Mouse (Mus musculus): ENCODE measurements around the gene Def6. TPM values are rescaled to one million over a fixed set of nuclear protein-coding genes. Genes with fewer than 3 reads are reported as not detected.

Def6 gene
- polyA plus RNA-seq, 1 experiment, result not detected

- Histone ChIP-seq H3K27ac (ENCODE audit: insufficient read depth, low read depth, low read length) (no peak overlapping the region), H3K4me3 (ENCODE audit: insufficient read depth, low read depth, low read length) (no peak overlapping the region), H3K4me1 (ENCODE audit: control insufficient read depth, insufficient read depth, low read length) (peaks cover 48% of the 10 kb centered on the region)
- TF ChIP-seq POLR2A (IDR thresholded peaks at IDR 0.05; ENCODE audit: insufficient read depth, low read depth, low read length), result no peak
- TF ChIP-seq CTCF (IDR thresholded peaks at IDR 0.05; ENCODE audit: insufficient read depth, low read depth, low read length), result no peak
- 46% methylated on average over 4 of the region's 4 CpGs for WGBS
These were observed 27.2 kb upstream of the Def6 start for GRCm38 (mm10) chr17:28180331-28180730.

GRCm38 (mm10) chr17:28180783-28181544 is 26.6 kb upstream of the Def6 start:
- H3K4me1 ChIP-seq (ENCODE audit: control insufficient read depth, insufficient read depth, low read length), result peaks cover 49% of the 10 kb centered on the region
- H3K4me3 ChIP-seq (ENCODE audit: insufficient read depth, low read depth, low read length), result no peak overlapping the region

GRCm38 (mm10) chr17:28184971-28185638 is 22.5 kb upstream of the Def6 start:
- TF ChIP-seq CTCF (IDR thresholded peaks at IDR 0.05; ENCODE audit: insufficient read depth, low read depth, low read length) (no peak), POLR2A (IDR thresholded peaks at IDR 0.05; ENCODE audit: insufficient read depth, low read depth, low read length) (no peak)
- WGBS, result 35% methylated on average over 7 of the region's 7 CpGs
- H3K27ac ChIP-seq (ENCODE audit: insufficient read depth, low read depth, low read length), result no peak overlapping the region
- peaks cover 28% of the 10 kb centered on the region for H3K4me1 ChIP-seq (ENCODE audit: control insufficient read depth, insufficient read depth, low read length)
- no peak overlapping the region for H3K4me3 ChIP-seq (ENCODE audit: insufficient read depth, low read depth, low read length)

More at GRCm38 (mm10) chr17:28180783-28181544, 26.6 kb upstream of the Def6 start:
- TF ChIP-seq CTCF (IDR thresholded peaks at IDR 0.05; ENCODE audit: insufficient read depth, low read depth, low read length) (no peak), POLR2A (IDR thresholded peaks at IDR 0.05; ENCODE audit: insufficient read depth, low read depth, low read length) (no peak)
- WGBS, result 85% methylated on average over 15 of the region's 15 CpGs
- no peak overlapping the region for H3K27ac ChIP-seq (ENCODE audit: insufficient read depth, low read depth, low read length)

- peaks cover 6% of the 10 kb centered on the region for H3K4me1 ChIP-seq (ENCODE audit: control insufficient read depth, insufficient read depth, low read length)
- no peak overlapping the region for H3K4me3 ChIP-seq (ENCODE audit: insufficient read depth, low read depth, low read length)
- no peak overlapping the region for H3K27ac ChIP-seq (ENCODE audit: insufficient read depth, low read depth, low read length)
- WGBS, result 90% methylated on average over 5 of the region's 5 CpGs
- TF ChIP-seq POLR2A (IDR thresholded peaks at IDR 0.05; ENCODE audit: insufficient read depth, low read depth, low read length) (no peak), CTCF (IDR thresholded peaks at IDR 0.05; ENCODE audit: insufficient read depth, low read depth, low read length) (no peak)
These were observed 19.3 kb upstream of the Def6 start for GRCm38 (mm10) chr17:28188313-28188712.

- Histone ChIP-seq H3K4me1 (ENCODE audit: control insufficient read depth, insufficient read depth, low read length) (peaks cover 6% of the 10 kb centered on the region; the same call in 1 of the 2 replicates), H3K27ac (ENCODE audit: insufficient read depth, low read depth, low read length) (no peak overlapping the region), H3K4me3 (ENCODE audit: insufficient read depth, low read depth, low read length) (no peak overlapping the region)
- WGBS, result 45% methylated on average over 1 of the region's 1 CpGs
- TF ChIP-seq CTCF (IDR thresholded peaks at IDR 0.05; ENCODE audit: insufficient read depth, low read depth, low read length), result no peak
- TF ChIP-seq POLR2A (IDR thresholded peaks at IDR 0.05; ENCODE audit: insufficient read depth, low read depth, low read length), result no peak
These were observed 14.8 kb upstream of the Def6 start for GRCm38 (mm10) chr17:28192754-28193153.

- no peak overlapping the region for H3K27ac ChIP-seq (ENCODE audit: insufficient read depth, low read depth, low read length)
- peaks cover 6% of the 10 kb centered on the region; the same call in 1 of the 2 replicates for H3K4me1 ChIP-seq (ENCODE audit: control insufficient read depth, insufficient read depth, low read length)
- TF ChIP-seq POLR2A (IDR thresholded peaks at IDR 0.05; ENCODE audit: insufficient read depth, low read depth, low read length), result no peak
- no peak for TF ChIP-seq CTCF (IDR thresholded peaks at IDR 0.05; ENCODE audit: insufficient read depth, low read depth, low read length)
- no peak overlapping the region for H3K4me3 ChIP-seq (ENCODE audit: insufficient read depth, low read depth, low read length)
- WGBS, result 61% methylated on average over 3 of the region's 3 CpGs
These were observed 14.0 kb upstream of the Def6 start for GRCm38 (mm10) chr17:28193559-28193958.

- no peak overlapping the region for H3K4me3 ChIP-seq (ENCODE audit: insufficient read depth, low read depth, low read length)
- no peak for TF ChIP-seq POLR2A (IDR thresholded peaks at IDR 0.05; ENCODE audit: insufficient read depth, low read depth, low read length)
- TF ChIP-seq CTCF (IDR thresholded peaks at IDR 0.05; ENCODE audit: insufficient read depth, low read depth, low read length), result no peak
- no peak overlapping the region for H3K27ac ChIP-seq (ENCODE audit: insufficient read depth, low read depth, low read length)
- 95% methylated on average over 10 of the region's 10 CpGs for WGBS
- peaks cover 6% of the 10 kb centered on the region; the same call in 1 of the 2 replicates for H3K4me1 ChIP-seq (ENCODE audit: control insufficient read depth, insufficient read depth, low read length)
These were observed 12.5 kb upstream of the Def6 start for GRCm38 (mm10) chr17:28195033-28195432.

GRCm38 (mm10) chr17:28197646-28198045 is 9.9 kb upstream of the Def6 start:
- Histone ChIP-seq H3K4me1 (ENCODE audit: control insufficient read depth, insufficient read depth, low read length) (peaks cover 6% of the 10 kb centered on the region; the same call in 1 of the 2 replicates), H3K4me3 (ENCODE audit: insufficient read depth, low read depth, low read length) (no peak overlapping the region), H3K27ac (ENCODE audit: insufficient read depth, low read depth, low read length) (no peak overlapping the region)
- 74% methylated on average over 18 of the region's 18 CpGs for WGBS
- TF ChIP-seq POLR2A (IDR thresholded peaks at IDR 0.05; ENCODE audit: insufficient read depth, low read depth, low read length) (no peak), CTCF (IDR thresholded peaks at IDR 0.05; ENCODE audit: insufficient read depth, low read depth, low read length) (no peak)

GRCm38 (mm10) chr17:28201982-28202381 is 5.6 kb upstream of the Def6 start:
- Histone ChIP-seq H3K27ac (ENCODE audit: insufficient read depth, low read depth, low read length) (no peak overlapping the region), H3K4me3 (ENCODE audit: insufficient read depth, low read depth, low read length) (no peak overlapping the region), H3K4me1 (ENCODE audit: control insufficient read depth, insufficient read depth, low read length) (peaks cover 13% of the 10 kb centered on the region)
- TF ChIP-seq CTCF (IDR thresholded peaks at IDR 0.05; ENCODE audit: insufficient read depth, low read depth, low read length), result no peak
- 83% methylated on average over 14 of the region's 14 CpGs for WGBS

All from olfactory bulb, adult 2 months (tissue).